Mouse (Mus musculus) forebrain, embryonic 14.5 days (tissue): ENCODE data around the gene Cyp2d9. TPM values are rescaled to one million over a fixed set of nuclear protein-coding genes. Genes with fewer than 3 reads are reported as not detected.
"Not testable (repeated sequence)": the region's sequence is repeated elsewhere in the genome, so short reads cannot be mapped to it uniquely, and the experiment has no call there.

Source experiments
- ATAC-seq: fragments of 200-750 bp; cut with Nextera tagmentation; 2 replicates; pipeline ENCODE4 v1.8.0; 2017; ENCODE audit warnings: mild to moderate bottlenecking, moderate library complexity
- DNase-seq: peaks from one replicate; pipeline ENCODE4 v3.0.0-alpha.2; 2015; ENCODE audit warnings: low spot score
- H3K27ac ChIP-seq: fragments of 300-500 bp; sonication (generic); 2 replicates; pipeline ENCODE4 v1.5.1; 2014; ENCODE audit warnings: low read depth, mild to moderate bottlenecking, control low read depth, low read length, moderate library complexity
- H3K27me3 ChIP-seq: fragments of 300-500 bp; sonication (generic); replicated peaks from 2 replicates; pipeline ENCODE4 v1.6.1; 2014; ENCODE audit warnings: low read length, control low read depth, mixed read lengths; ENCODE audit not compliant: control insufficient read depth, insufficient read depth
- H3K36me3 ChIP-seq: fragments of 300-500 bp; sonication (generic); 2 replicates; pipeline ENCODE4 v1.6.1; 2014; ENCODE audit warnings: low read length, control low read depth; ENCODE audit not compliant: control insufficient read depth, insufficient read depth
- H3K4me1 ChIP-seq: fragments of 300-500 bp; sonication (generic); 2 replicates; pipeline ENCODE4 v1.6.1; 2014; ENCODE audit warnings: antibody characterized with exemption, low read length, control low read depth; ENCODE audit not compliant: control insufficient read depth, insufficient read depth
- H3K4me2 ChIP-seq: fragments of 300-500 bp; sonication (generic); 2 replicates; pipeline ENCODE4 v1.6.1; 2014; ENCODE audit warnings: mild to moderate bottlenecking, control low read depth, low read length
- H3K4me3 ChIP-seq: fragments of 300-500 bp; sonication (generic); 2 replicates; pipeline ENCODE4 v1.5.1; 2014; ENCODE audit warnings: low read depth, low read length, control low read depth
- H3K9ac ChIP-seq: fragments of 300-500 bp; sonication (generic); 2 replicates; pipeline ENCODE4 v1.6.1; 2014; ENCODE audit warnings: mild to moderate bottlenecking, low read length, control low read depth, moderate library complexity
- H3K9me3 ChIP-seq: fragments of 300-500 bp; sonication (generic); replicated peaks from 2 replicates; pipeline ENCODE4 v1.6.1; 2016; ENCODE audit warnings: low read length, control low read depth, mixed read lengths; ENCODE audit not compliant: control insufficient read depth
- WGBS: fragments of 180-500 bp; shearing (Covaris S2); extraction: QIAGEN DNeasy Blood & Tissue Kit; methylation state at CpG from one replicate; pipeline ENCODE4 v1.1.7; 2014; 5-methylcytosine and 5-hydroxymethylcytosine counted together
- polyA plus RNA-seq: library from polyadenylated mRNA; unstranded; fragments of >200 nt; fragmentation: Nextera tagmentation; extraction: Ambion mirVana; gene quantifications from 2 replicates; pipeline ENCODE4 v1.2.1, GENCODE M21; 2014

Cyp2d9 gene
- polyA plus RNA-seq, 1 experiment from 2014 or later, result not detected

- WGBS, result 88% methylated on average over 3 of the region's 3 CpGs
Measured at GRCm38 (mm10) chr15:82435011-82435410, 1.8 kb downstream of the Cyp2d9 start.

DNA sequence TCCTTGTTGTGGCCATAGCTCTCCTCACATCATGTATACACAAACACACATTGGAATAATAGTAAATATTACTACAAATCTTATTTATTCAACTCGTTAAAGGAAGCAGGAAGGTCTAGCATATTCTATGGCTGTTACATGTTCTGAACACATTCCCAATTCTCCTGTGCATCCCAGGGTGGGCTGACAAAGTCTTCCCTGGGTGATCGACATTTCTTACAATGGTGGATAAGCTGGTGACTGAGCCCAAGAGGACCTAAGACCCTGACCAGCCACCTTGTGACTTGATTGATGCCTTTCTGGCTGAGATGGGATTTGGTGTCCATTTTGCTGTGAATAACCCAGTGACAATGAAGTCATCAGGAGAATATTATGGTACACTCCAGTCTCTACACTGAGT lies 2.4 kb downstream of the Cyp2d9 start:
- no peak overlapping the region for H3K4me3 ChIP-seq
- H3K27me3 ChIP-seq, result no peaks in the 10 kb centered on the region
- H3K4me1 ChIP-seq, result no peaks in the 10 kb centered on the region
- H3K27ac ChIP-seq, result no peak overlapping the region
- 82% methylated on average over 2 of the region's 2 CpGs for WGBS
- DNase-seq, result no peak
- H3K9ac ChIP-seq, result no peak overlapping the region
- peaks cover 4% of the 10 kb centered on the region; the same call in 1 of the 2 replicates for H3K9me3 ChIP-seq
- no peak overlapping the region for H3K4me2 ChIP-seq
- no peaks in the 10 kb centered on the region for H3K36me3 ChIP-seq
- ATAC-seq, result no peak

More at GRCm38 (mm10) chr15:82435011-82435410, 1.8 kb downstream of the Cyp2d9 start:
- Histone ChIP-seq H3K9ac (no peak overlapping the region), H3K4me3 (no peak overlapping the region), H3K27me3 (no peaks in the 10 kb centered on the region), H3K4me1 (no peaks in the 10 kb centered on the region), H3K4me2 (no peak overlapping the region), H3K36me3 (no peaks in the 10 kb centered on the region), H3K27ac (no peak overlapping the region), H3K9me3 (peaks cover 4% of the 10 kb centered on the region; the same call in 1 of the 2 replicates)
- ATAC-seq (no peak), DNase-seq (no peak)

- no peak overlapping the region for H3K27ac ChIP-seq
- H3K4me3 ChIP-seq, result no peak overlapping the region
- DNase-seq (no peak), ATAC-seq (no peak)
- no peaks in the 10 kb centered on the region for H3K4me1 ChIP-seq
- H3K4me2 ChIP-seq, result no peak overlapping the region
- no peak overlapping the region for H3K9ac ChIP-seq
- H3K27me3 ChIP-seq, result no peaks in the 10 kb centered on the region
- H3K36me3 ChIP-seq, result no peaks in the 10 kb centered on the region
- 79% methylated on average over 5 of the region's 5 CpGs for WGBS
- peaks cover 4% of the 10 kb centered on the region; the same call in 1 of the 2 replicates for H3K9me3 ChIP-seq
Measured at GRCm38 (mm10) chr15:82437975-82438617, 4.9 kb downstream of the Cyp2d9 start.

GRCm38 (mm10) chr15:82443658-82444057 lies 10.4 kb downstream of the Cyp2d9 start:
- Histone ChIP-seq H3K4me2 (no peak overlapping the region), H3K36me3 (no peaks in the 10 kb centered on the region), H3K4me3 (no peak overlapping the region), H3K4me1 (no peaks in the 10 kb centered on the region), H3K27me3 (no peaks in the 10 kb centered on the region), H3K27ac (no peak overlapping the region), H3K9me3 (no peaks in the 10 kb centered on the region), H3K9ac (no peak overlapping the region)
- ATAC-seq (no peak), DNase-seq (no peak)
- WGBS, result 95% methylated on average over 3 of the region's 3 CpGs

GRCm38 (mm10) chr15:82445196-82445595 lies 12.0 kb downstream of the Cyp2d9 start:
- Histone ChIP-seq H3K27ac (no peak overlapping the region), H3K4me2 (no peak overlapping the region), H3K4me3 (no peak overlapping the region), H3K9ac (no peak overlapping the region), H3K4me1 (no peaks in the 10 kb centered on the region), H3K36me3 (no peaks in the 10 kb centered on the region), H3K27me3 (no peaks in the 10 kb centered on the region), H3K9me3 (no peaks in the 10 kb centered on the region)
- ATAC-seq (no peak), DNase-seq (no peak)
- 78% methylated on average over 8 of the region's 8 CpGs for WGBS

GRCm38 (mm10) chr15:82450045-82450444 lies 16.8 kb downstream of the Cyp2d9 start:
- H3K4me1 ChIP-seq, H3K4me3 ChIP-seq, H3K4me2 ChIP-seq, H3K27ac ChIP-seq, H3K9ac ChIP-seq, H3K36me3 ChIP-seq, H3K9me3 ChIP-seq, ATAC-seq, H3K27me3 ChIP-seq, DNase-seq: not testable (repeated sequence)
- 85% methylated on average over 2 of the region's 2 CpGs for WGBS

GRCm38 (mm10) chr15:82452133-82452532 lies 18.9 kb downstream of the Cyp2d9 start:
- not testable (repeated sequence) for H3K27me3 ChIP-seq, DNase-seq, H3K4me3 ChIP-seq, H3K27ac ChIP-seq, H3K4me2 ChIP-seq, H3K9ac ChIP-seq, H3K4me1 ChIP-seq, ATAC-seq, H3K36me3 ChIP-seq, H3K9me3 ChIP-seq
- WGBS, result 86% methylated on average over 1 of the region's 1 CpGs

DNA sequence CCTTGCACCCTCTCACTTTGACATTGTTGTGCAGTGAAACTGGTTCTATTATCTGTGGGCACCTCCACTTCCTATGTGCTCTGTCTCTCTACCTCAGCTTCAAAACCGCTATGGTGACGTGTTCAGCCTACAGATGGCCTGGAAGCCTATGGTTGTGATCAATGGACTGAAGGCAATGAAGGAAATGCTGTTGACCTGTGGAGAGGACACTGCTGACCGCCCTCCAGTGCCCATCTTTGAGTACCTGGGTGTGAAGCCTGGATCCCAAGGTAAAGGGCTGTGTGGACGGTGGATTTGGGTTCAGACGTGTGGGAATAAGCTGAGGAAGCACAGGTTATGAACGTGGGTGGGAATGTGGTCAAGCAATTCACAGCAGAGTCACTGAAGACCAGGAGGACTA lies 20.3 kb downstream of the Cyp2d9 start:
- DNase-seq, H3K27ac ChIP-seq, H3K9ac ChIP-seq, H3K9me3 ChIP-seq, H3K36me3 ChIP-seq, H3K27me3 ChIP-seq, ATAC-seq, H3K4me1 ChIP-seq, H3K4me2 ChIP-seq, H3K4me3 ChIP-seq: not testable (repeated sequence)
- WGBS, result 84% methylated on average over 6 of the region's 6 CpGs

DNA sequence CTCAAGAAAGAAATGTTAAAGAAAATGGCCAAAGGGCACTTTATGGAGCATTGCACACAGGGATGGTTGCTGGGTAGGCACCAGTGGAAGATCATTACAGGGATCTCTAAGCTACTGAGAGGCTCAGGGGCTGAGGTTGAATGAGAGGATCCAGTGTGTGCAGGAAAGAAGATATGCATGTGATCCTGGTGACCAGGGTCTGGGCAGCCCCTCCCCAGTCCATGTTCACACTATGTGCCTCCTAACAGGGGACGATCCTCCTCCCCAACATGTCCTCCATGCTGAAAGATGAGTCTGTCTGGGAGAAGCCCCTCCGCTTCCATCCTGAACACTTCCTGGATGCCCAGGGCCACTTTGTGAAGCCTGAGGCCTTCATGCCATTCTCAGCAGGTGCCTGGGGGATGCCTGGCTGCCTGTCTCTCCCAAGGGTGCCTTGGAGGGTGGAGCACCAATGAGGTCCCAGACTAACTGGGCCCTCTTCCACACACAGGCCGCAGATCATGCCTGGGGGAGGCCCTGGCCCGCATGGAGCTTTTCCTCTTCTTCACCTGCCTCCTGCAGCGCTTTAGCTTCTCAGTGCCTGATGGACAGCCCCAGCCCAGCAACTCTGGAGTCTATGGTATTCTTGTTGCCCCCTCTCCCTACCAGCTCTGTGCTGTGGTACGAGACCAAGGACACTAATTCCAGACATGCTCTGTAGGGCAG lies 23.0 kb downstream of the Cyp2d9 start:
- not testable (repeated sequence) for H3K36me3 ChIP-seq, H3K27ac ChIP-seq, DNase-seq, H3K4me2 ChIP-seq, H3K9ac ChIP-seq, H3K4me1 ChIP-seq, ATAC-seq, H3K9me3 ChIP-seq, H3K27me3 ChIP-seq, H3K4me3 ChIP-seq
- WGBS, result 90% methylated on average over 6 of the region's 6 CpGs
